ENCODE assay signal across 19 mouse cellular contexts in genomic region chr10:62181701-62182100, GRCm38 (mm10). TPM values are rescaled to one million over a fixed set of nuclear protein-coding genes. Genes with fewer than 3 reads are reported as not detected.
DNase-seq lines count a peak whose midpoint lies in the region; ATAC-seq and TF ChIP-seq lines count a peak whose summit lies in the region.
"Had no signal": no experiment of that assay in that cellular context is flagged by ENCODE, and none has a peak within 500 bp of the region (broad histone marks: within the 10 kb centered on the region; RNA-seq: fewer than 3 reads in every experiment).

No protein-coding gene starts in this region.

- H3K36me3 ChIP-seq in midbrain, embryonic 12.5 days, result no peaks in the 10 kb centered on the region
- H3K36me3 ChIP-seq in midbrain, embryonic 16.5 days (ENCODE audit: control insufficient read depth, insufficient read depth, low read length), result no peaks in the 10 kb centered on the region
- H3K36me3 ChIP-seq in stomach, postnatal 0 days (ENCODE audit: control insufficient read depth, insufficient read depth, low read length), result no peaks in the 10 kb centered on the region
- H3K36me3 ChIP-seq in heart, embryonic 10.5 days, result no peaks in the 10 kb centered on the region
- H3K36me3 ChIP-seq: heart, embryonic 13.5 days; hindbrain, embryonic 12.5 days; limb, embryonic 15.5 days; midbrain, embryonic 13.5 days; neural tube, embryonic 12.5 days had no signal

- H3K9me3 ChIP-seq in midbrain, embryonic 12.5 days, result no peaks in the 10 kb centered on the region
- no peaks in the 10 kb centered on the region; the same call in 1 of the 2 replicates for H3K9me3 ChIP-seq in midbrain, embryonic 16.5 days (replicated peaks; ENCODE audit: control insufficient read depth, low read length, poor library complexity, severe bottlenecking)
- no peaks in the 10 kb centered on the region for H3K9me3 ChIP-seq in stomach, postnatal 0 days (ENCODE audit: control insufficient read depth, low read length)
- no peaks in the 10 kb centered on the region for H3K9me3 ChIP-seq in heart, embryonic 10.5 days
- H3K9me3 ChIP-seq: heart, embryonic 13.5 days; limb, embryonic 15.5 days; midbrain, embryonic 13.5 days; neural tube, embryonic 12.5 days had no signal

- peak; percentile 27; the same call in 1 of the 2 replicates for ATAC-seq in midbrain, embryonic 12.5 days (ENCODE audit: low FRiP score, low read depth)
- no peak for ATAC-seq in midbrain, embryonic 16.5 days
- no peak for ATAC-seq in stomach, postnatal 0 days (ENCODE audit: low FRiP score, low TSS enrichment)
- ATAC-seq: forebrain, postnatal 0 days; midbrain, embryonic 13.5 days had no signal

- H3K4me3 ChIP-seq in midbrain, embryonic 12.5 days, result no peak overlapping the region
- no peak overlapping the region for H3K4me3 ChIP-seq in midbrain, embryonic 16.5 days (ENCODE audit: low read depth, low read length)
- H3K4me3 ChIP-seq in stomach, postnatal 0 days (ENCODE audit: low read depth, low read length), result no peak overlapping the region
- H3K4me3 ChIP-seq in heart, embryonic 10.5 days, result no peak overlapping the region
- H3K4me3 ChIP-seq: heart, embryonic 13.5 days; hindbrain, embryonic 12.5 days; limb, embryonic 15.5 days; midbrain, embryonic 13.5 days; neural tube, embryonic 12.5 days had no signal

- peak; percentile 19 for DNase-seq in embryo, embryonic 10 days (ENCODE audit: low spot score)
- DNase-seq in embryo, embryonic 11 days, result no peak
- DNase-seq in cerebellum, adult 9-10 months, result peak; percentile 87
- peak; percentile 15 for DNase-seq in stomach, postnatal 0 days (ENCODE audit: low spot score)
- DNase-seq in adrenal gland, postnatal 4 days (ENCODE audit: low spot score in 2 of 2), result no peak
- no peak for DNase-seq in heart, embryonic 10.5 days (ENCODE audit: low spot score)
- DNase-seq: forebrain, postnatal 0 days; gastrocnemius, postnatal 14 days; kidney, adult 2 months; thymus, postnatal 25 days had no signal

- TF ChIP-seq EP300 in stomach, postnatal 0 days (optimal IDR thresholded peaks at IDR 0.05), result no peak

- no peak overlapping the region for H3K9ac ChIP-seq in midbrain, embryonic 12.5 days (replicated peaks)
- H3K9ac ChIP-seq in midbrain, embryonic 16.5 days (ENCODE audit: low read depth, low read length), result no peak overlapping the region
- no peak overlapping the region for H3K9ac ChIP-seq in stomach, postnatal 0 days (ENCODE audit: low read length)
- H3K9ac ChIP-seq: forebrain, postnatal 0 days; heart, embryonic 13.5 days; hindbrain, embryonic 12.5 days; limb, embryonic 15.5 days; midbrain, embryonic 13.5 days; neural tube, embryonic 12.5 days had no signal

- no peak overlapping the region for H3K4me2 ChIP-seq in midbrain, embryonic 12.5 days (replicated peaks)
- H3K4me2 ChIP-seq in midbrain, embryonic 16.5 days (ENCODE audit: low read length), result no peak overlapping the region
- H3K4me2 ChIP-seq in stomach, postnatal 0 days (replicated peaks; ENCODE audit: low read depth), result no peak overlapping the region
- H3K4me2 ChIP-seq: heart, embryonic 13.5 days; hindbrain, embryonic 12.5 days; limb, embryonic 15.5 days; midbrain, embryonic 13.5 days; neural tube, embryonic 12.5 days had no signal

- peak; percentile 31 for TF ChIP-seq CTCF in stomach, postnatal 0 days (IDR thresholded peaks at IDR 0.05; ENCODE audit: low read depth)

- H3K27me3 ChIP-seq in midbrain, embryonic 12.5 days, result peaks cover 59% of the 10 kb centered on the region
- 0 out of 2 replicates have a peak, but pooled peaks cover 5% of the 10 kb centered on the region for H3K27me3 ChIP-seq in midbrain, embryonic 16.5 days (ENCODE audit: control insufficient read depth, insufficient read depth, low read depth, low read length)
- H3K27me3 ChIP-seq in stomach, postnatal 0 days (ENCODE audit: control insufficient read depth, insufficient read depth, low read length), result no peaks in the 10 kb centered on the region
- peaks cover 17% of the 10 kb centered on the region for H3K27me3 ChIP-seq in heart, embryonic 10.5 days (ENCODE audit: insufficient read depth, poor library complexity, severe bottlenecking)

- no peak overlapping the region for H3K27ac ChIP-seq in midbrain, embryonic 12.5 days (replicated peaks)
- H3K27ac ChIP-seq in midbrain, embryonic 16.5 days (ENCODE audit: low read length), result no peak overlapping the region
- no peak overlapping the region for H3K27ac ChIP-seq in stomach, postnatal 0 days (replicated peaks)
- no peak overlapping the region for H3K27ac ChIP-seq in heart, embryonic 10.5 days
- H3K27ac ChIP-seq: heart, embryonic 13.5 days; hindbrain, embryonic 12.5 days; limb, embryonic 15.5 days; midbrain, embryonic 13.5 days; neural tube, embryonic 12.5 days had no signal

- H3K4me1 ChIP-seq in midbrain, embryonic 12.5 days, result no peaks in the 10 kb centered on the region
- H3K4me1 ChIP-seq in midbrain, embryonic 16.5 days (ENCODE audit: control insufficient read depth, insufficient read depth, low read length), result no peaks in the 10 kb centered on the region
- H3K4me1 ChIP-seq in stomach, postnatal 0 days (replicated peaks; ENCODE audit: control insufficient read depth, insufficient read depth), result no peaks in the 10 kb centered on the region
- H3K4me1 ChIP-seq in heart, embryonic 10.5 days, result no peaks in the 10 kb centered on the region
- H3K4me1 ChIP-seq: heart, embryonic 13.5 days; hindbrain, embryonic 12.5 days; limb, embryonic 15.5 days; midbrain, embryonic 13.5 days; neural tube, embryonic 12.5 days had no signal

- WGBS in midbrain, embryonic 12.5 days, result 35% methylated on average over 3 of the region's 3 CpGs
- 46% methylated on average over 3 of the region's 3 CpGs for WGBS in midbrain, embryonic 16.5 days
- WGBS in stomach, postnatal 0 days, result 53% methylated on average over 3 of the region's 3 CpGs
- 43% methylated on average over 3 of the region's 3 CpGs for WGBS in heart, embryonic 10.5 days

RNA-seq across cellular contexts. Expression of gene Fam241b, which starts 38.0 kb away (rescaled TPM):
- polyA plus RNA-seq in midbrain, embryonic 12.5 days (2016; fragmentation: Nextera tagmentation; extraction: Ambion mirVana), result 41.0 and 41.6 TPM in 2 replicates
- 224 and 236 TPM in 2 replicates for polyA plus RNA-seq in midbrain, embryonic 16.5 days (2015; fragmentation: Nextera tagmentation; extraction: Ambion mirVana)
- polyA plus RNA-seq in stomach, postnatal 0 days (2015; fragmentation: Nextera tagmentation; extraction: Ambion mirVana), result 30.6 and 33.4 TPM in 2 replicates
- total RNA-seq in adrenal gland, postnatal 4 days (2021), result 1 to 10 TPM; 5.2 to 6.0 TPM
- 3.1 and 5.9 TPM in 2 replicates for polyA plus RNA-seq in heart, embryonic 10.5 days (2016; fragmentation: Nextera tagmentation; extraction: Ambion mirVana)

RNA-seq across cellular contexts. Expression of gene Neurog3, which starts 48.8 kb away (rescaled TPM):
- 0.46 TPM in 1 of 2 replicates, not detected in the other for polyA plus RNA-seq in midbrain, embryonic 12.5 days (2016; fragmentation: Nextera tagmentation; extraction: Ambion mirVana)
- not detected in 2 replicates for polyA plus RNA-seq in midbrain, embryonic 16.5 days (2015; fragmentation: Nextera tagmentation; extraction: Ambion mirVana)
- polyA plus RNA-seq in stomach, postnatal 0 days (2015; fragmentation: Nextera tagmentation; extraction: Ambion mirVana), result 0.79 and 1.2 TPM in 2 replicates
- total RNA-seq in adrenal gland, postnatal 4 days (2021), result not detected
- polyA plus RNA-seq in heart, embryonic 10.5 days (2016; fragmentation: Nextera tagmentation; extraction: Ambion mirVana), result not detected in 2 replicates
- total RNA-seq: forebrain, postnatal 0 days; gastrocnemius, postnatal 14 days; layer of hippocampus, adult 18-20 months had no signal
- polyA plus RNA-seq: forebrain, postnatal 0 days; heart, embryonic 13.5 days; kidney, adult 2 months; limb, embryonic 15.5 days; lung, embryonic 16.5 days had no signal

RNA-seq across cellular contexts. Expression of gene Tspan15, which starts 49.4 kb away (rescaled TPM):
- polyA plus RNA-seq in midbrain, embryonic 12.5 days (2016; fragmentation: Nextera tagmentation; extraction: Ambion mirVana), result 11.7 and 12.5 TPM in 2 replicates
- 19.4 and 23.2 TPM in 2 replicates for polyA plus RNA-seq in midbrain, embryonic 16.5 days (2015; fragmentation: Nextera tagmentation; extraction: Ambion mirVana)
- polyA plus RNA-seq in stomach, postnatal 0 days (2015; fragmentation: Nextera tagmentation; extraction: Ambion mirVana), result 97.4 and 112 TPM in 2 replicates
- total RNA-seq in adrenal gland, postnatal 4 days (2021), result 10 to 100 TPM; 29.4 to 37.0 TPM
- 7.7 and 13.9 TPM in 2 replicates for polyA plus RNA-seq in heart, embryonic 10.5 days (2016; fragmentation: Nextera tagmentation; extraction: Ambion mirVana)

Comparison
In these comparisons a context has a peak if more than half of its experiments do, and no peak if none do; other contexts are left out.
1. DNase-seq: peak in embryo, embryonic 10 days (single experiment), cerebellum, adult 9-10 months (single experiment) and stomach, postnatal 0 days (single experiment); none in embryo, embryonic 11 days (single experiment), adrenal gland, postnatal 4 days (0 of 2) and heart, embryonic 10.5 days (single experiment).